Mouse (Mus musculus) C2C12 (cell line): ENCODE results near the gene Taar3.

ENCODE experiments used
- CEBPB ChIP-seq: IDR thresholded peaks from one replicate; pipeline ENCODE4 v1.6.1; 2011; ENCODE audit warnings: low read depth, mild to moderate bottlenecking, control low read depth, moderate library complexity
- CTCF ChIP-seq: IDR thresholded peaks from one replicate; pipeline ENCODE4 v1.5.1; 2011; ENCODE audit not compliant: control insufficient read depth, insufficient read depth, insufficient read length
- FOSL1 ChIP-seq: IDR thresholded peaks from one replicate; pipeline ENCODE4 v1.8.0; 2011; ENCODE audit warnings: mild to moderate bottlenecking, low read length; ENCODE audit not compliant: poor library complexity, insufficient read depth, severe bottlenecking
- MAX ChIP-seq: IDR thresholded peaks from one replicate; pipeline ENCODE4 v1.6.1; 2011; ENCODE audit warnings: mild to moderate bottlenecking, control low read depth
- MYOD1 ChIP-seq: IDR thresholded peaks from one replicate; pipeline ENCODE4 v1.6.1; 2011; ENCODE audit warnings: low read depth; ENCODE audit not compliant: control insufficient read depth, insufficient read length
- MYOG ChIP-seq: IDR thresholded peaks from one replicate; pipeline ENCODE4 v1.6.1; 2011; ENCODE audit not compliant: control insufficient read depth, insufficient read length; ENCODE audit errors: extremely low read depth
- USF1 ChIP-seq: IDR thresholded peaks from one replicate; pipeline ENCODE4 v1.6.1; 2011; ENCODE audit warnings: low read depth, mild to moderate bottlenecking, control low read depth, moderate library complexity

GRCm38 (mm10) chr10:23970656-23971165 lies 21.4 kb downstream of the Taar3 start, which contains the start of gene Taar5:
- no peak for TF ChIP-seq CTCF
- no peak for TF ChIP-seq MYOG
- no peak for TF ChIP-seq MAX
- TF ChIP-seq MYOD1, result no peak
- TF ChIP-seq CEBPB, result no peak
- TF ChIP-seq FOSL1, result no peak
- no peak for TF ChIP-seq USF1
